Comparison of ENCODE assay signal across 20 mouse cellular contexts in the genomic region with DNA sequence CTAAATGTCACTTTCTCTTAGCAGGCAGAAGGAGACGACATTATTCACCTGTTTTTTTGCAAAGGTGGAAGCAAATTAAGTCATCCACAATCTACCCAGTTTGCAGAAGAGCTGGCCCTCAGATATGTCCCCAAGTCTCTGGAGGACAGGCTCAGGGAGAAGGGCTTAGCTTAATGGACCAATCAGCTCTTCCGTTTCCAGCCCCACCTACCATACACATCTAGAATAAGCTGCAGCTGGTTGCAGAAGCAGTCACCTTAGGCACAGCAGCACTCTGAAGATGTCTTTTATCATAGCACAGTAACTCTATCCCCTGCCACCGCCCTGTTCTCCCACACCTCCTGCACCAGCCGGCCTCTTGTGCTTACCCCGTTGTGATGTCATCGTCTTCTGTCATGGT.
"Had no signal": no experiment of that assay in that cellular context is flagged by ENCODE, and none has a peak within 500 bp of the region (broad histone marks: within the 10 kb centered on the region; RNA-seq: fewer than 3 reads in every experiment).

No protein-coding gene starts in this region.

- H3K4me2 ChIP-seq: limb, embryonic 13.5 days; liver, embryonic 12.5 days; liver, embryonic 15.5 days; lung, embryonic 15.5 days; midbrain, embryonic 13.5 days; neural tube, embryonic 13.5 days had no signal

- DNase-seq: kidney, adult 8-10 months; layer of hippocampus, adult 9-11 months; liver; lung, adult 18-20 months; retina, postnatal 1 day; right cerebral cortex, postnatal 25 days; spleen, adult 18-20 months; thymus, postnatal 25 days had no signal

- H3K9ac ChIP-seq: limb, embryonic 13.5 days; liver, embryonic 12.5 days; liver, embryonic 15.5 days; lung, embryonic 15.5 days; midbrain, embryonic 13.5 days; neural tube, embryonic 13.5 days had no signal

- H3K27ac ChIP-seq: limb, embryonic 10.5 days; limb, embryonic 13.5 days; liver, embryonic 12.5 days; liver, embryonic 15.5 days; macrophage; midbrain, embryonic 10.5 days; midbrain, embryonic 13.5 days; neural tube, embryonic 13.5 days had no signal

- H3K4me1 ChIP-seq: liver, embryonic 12.5 days; liver, embryonic 15.5 days had no signal

- H3K27me3 ChIP-seq: limb, embryonic 13.5 days; liver, embryonic 12.5 days; liver, embryonic 15.5 days; lung, embryonic 15.5 days; megakaryocyte, embryonic 14.5 days; midbrain, embryonic 13.5 days; neural tube, embryonic 13.5 days had no signal

- H3K36me3 ChIP-seq: liver, embryonic 15.5 days; lung, embryonic 15.5 days had no signal

- ATAC-seq: liver, embryonic 12.5 days; midbrain, embryonic 13.5 days had no signal

- H3K9me3 ChIP-seq: limb, embryonic 10.5 days; limb, embryonic 13.5 days; liver, embryonic 12.5 days; liver, embryonic 15.5 days; lung, embryonic 15.5 days; megakaryocyte, embryonic 14.5 days; midbrain, embryonic 10.5 days; midbrain, embryonic 13.5 days; neural tube, embryonic 13.5 days had no signal

- H3K4me3 ChIP-seq: layer of hippocampus, adult 2 months; limb, embryonic 10.5 days; limb, embryonic 13.5 days; liver, embryonic 12.5 days; liver, embryonic 15.5 days; lung, embryonic 15.5 days; megakaryocyte, embryonic 14.5 days; midbrain, embryonic 10.5 days; midbrain, embryonic 13.5 days; myocyte; neural tube, embryonic 13.5 days had no signal
